Mouse (Mus musculus): ENCODE results near the gene Lrrfip1. TPM values are rescaled to one million over a fixed set of nuclear protein-coding genes. Genes with fewer than 3 reads are reported as not detected.

Gene Lrrfip1
- polyA plus RNA-seq, 1 experiment, result 97.2 TPM

DNA sequence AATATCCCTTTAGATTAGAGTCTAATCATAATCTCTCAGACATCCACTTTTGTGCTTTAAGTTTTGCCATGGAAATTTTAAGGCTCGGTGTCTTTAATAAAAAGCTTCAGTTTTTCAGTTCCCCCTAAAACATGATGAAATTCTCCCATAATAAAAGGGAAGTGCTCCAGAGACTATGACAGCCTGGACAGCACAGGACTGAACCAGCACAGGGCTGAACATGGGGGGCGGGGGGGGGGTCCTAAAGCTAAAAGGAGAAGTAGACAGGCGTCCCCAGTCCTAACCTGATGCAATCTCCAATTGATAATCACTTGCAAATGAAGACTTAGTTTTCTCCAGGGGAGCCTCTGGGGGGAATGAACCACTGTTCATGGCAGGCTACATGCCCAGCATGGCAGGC is 36.0 kb downstream of the Lrrfip1 start:
- TF ChIP-seq POLR2A (IDR thresholded peaks at IDR 0.05; ENCODE audit: insufficient read depth, low read length) (no peak), CTCF (IDR thresholded peaks at IDR 0.05; ENCODE audit: low read depth, low read length) (no peak), EP300 (IDR thresholded peaks at IDR 0.05; ENCODE audit: insufficient read depth, low read depth, low read length) (no peak)

GRCm38 (mm10) chr1:91035266-91035665 is 36.7 kb downstream of the Lrrfip1 start:
- Histone ChIP-seq H3K36me3 (ENCODE audit: control insufficient read depth, insufficient read depth, low read length, poor library complexity, severe bottlenecking) (no peaks in the 10 kb centered on the region), H3K4me1 (ENCODE audit: control insufficient read depth, insufficient read depth, low read length) (peaks cover 7% of the 10 kb centered on the region), H3K27ac (ENCODE audit: insufficient read depth, low read length) (no peak overlapping the region), H3K9ac (ENCODE audit: low read depth, poor library complexity, severe bottlenecking) (no peak overlapping the region), H3K4me3 (ENCODE audit: low read depth, low read length) (no peak overlapping the region), H3K27me3 (ENCODE audit: control insufficient read depth, insufficient read depth, low read length, poor library complexity, severe bottlenecking) (no peaks in the 10 kb centered on the region), H3K9me3 (replicated peaks; ENCODE audit: control insufficient read depth, insufficient read depth, low read length, poor library complexity, severe bottlenecking) (no peaks in the 10 kb centered on the region)
- TF ChIP-seq CTCF (IDR thresholded peaks at IDR 0.05; ENCODE audit: low read depth, low read length) (no peak), EP300 (IDR thresholded peaks at IDR 0.05; ENCODE audit: insufficient read depth, low read depth, low read length) (no peak), POLR2A (IDR thresholded peaks at IDR 0.05; ENCODE audit: insufficient read depth, low read length) (no peak)

More for the DNA sequence above, 36.0 kb downstream of the Lrrfip1 start:
- no peak overlapping the region for H3K4me3 ChIP-seq (ENCODE audit: low read depth, low read length)
- H3K36me3 ChIP-seq (ENCODE audit: control insufficient read depth, insufficient read depth, low read length, poor library complexity, severe bottlenecking), result no peaks in the 10 kb centered on the region
- H3K9me3 ChIP-seq (replicated peaks; ENCODE audit: control insufficient read depth, insufficient read depth, low read length, poor library complexity, severe bottlenecking), result no peaks in the 10 kb centered on the region
- no peak overlapping the region for H3K27ac ChIP-seq (ENCODE audit: insufficient read depth, low read length)
- no peak overlapping the region for H3K9ac ChIP-seq (ENCODE audit: low read depth, poor library complexity, severe bottlenecking)
- no peaks in the 10 kb centered on the region for H3K27me3 ChIP-seq (ENCODE audit: control insufficient read depth, insufficient read depth, low read length, poor library complexity, severe bottlenecking)
- peaks cover 5% of the 10 kb centered on the region for H3K4me1 ChIP-seq (ENCODE audit: control insufficient read depth, insufficient read depth, low read length)

DNA sequence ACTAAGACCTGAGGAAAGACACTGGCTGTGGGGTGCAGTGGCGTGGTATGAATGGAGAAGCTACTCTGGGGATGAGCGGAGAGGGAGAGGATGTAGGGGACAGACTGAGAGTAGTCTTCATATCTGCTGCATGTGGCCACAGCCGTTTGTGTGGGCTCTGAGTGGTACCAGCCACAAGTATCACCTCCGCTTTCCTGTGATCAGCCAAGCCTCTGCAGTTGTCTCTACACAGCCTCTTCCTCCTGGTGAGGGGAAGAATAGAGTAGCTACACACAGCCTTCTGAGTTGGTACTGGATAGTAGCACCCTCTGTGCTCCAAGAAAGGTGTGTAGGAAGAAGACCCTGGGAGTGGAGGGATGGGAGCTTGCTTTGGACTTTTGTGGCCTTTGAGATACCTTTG is 38.7 kb downstream of the Lrrfip1 start:
- no peak for TF ChIP-seq EP300 (IDR thresholded peaks at IDR 0.05; ENCODE audit: insufficient read depth, low read depth, low read length)
- no peak for TF ChIP-seq POLR2A (IDR thresholded peaks at IDR 0.05; ENCODE audit: insufficient read depth, low read length)
- no peak for TF ChIP-seq CTCF (IDR thresholded peaks at IDR 0.05; ENCODE audit: low read depth, low read length)
- Histone ChIP-seq H3K9ac (ENCODE audit: low read depth, poor library complexity, severe bottlenecking) (no peak overlapping the region), H3K4me1 (ENCODE audit: control insufficient read depth, insufficient read depth, low read length) (peaks cover 7% of the 10 kb centered on the region), H3K27me3 (ENCODE audit: control insufficient read depth, insufficient read depth, low read length, poor library complexity, severe bottlenecking) (no peaks in the 10 kb centered on the region), H3K9me3 (replicated peaks; ENCODE audit: control insufficient read depth, insufficient read depth, low read length, poor library complexity, severe bottlenecking) (no peaks in the 10 kb centered on the region), H3K27ac (ENCODE audit: insufficient read depth, low read length) (no peak overlapping the region), H3K36me3 (ENCODE audit: control insufficient read depth, insufficient read depth, low read length, poor library complexity, severe bottlenecking) (no peaks in the 10 kb centered on the region), H3K4me3 (ENCODE audit: low read depth, low read length) (no peak overlapping the region)

GRCm38 (mm10) chr1:91038010-91038409 is 39.5 kb downstream of the Lrrfip1 start:
- TF ChIP-seq POLR2A (IDR thresholded peaks at IDR 0.05; ENCODE audit: insufficient read depth, low read length) (no peak), CTCF (IDR thresholded peaks at IDR 0.05; ENCODE audit: low read depth, low read length) (peak; percentile 55), EP300 (IDR thresholded peaks at IDR 0.05; ENCODE audit: insufficient read depth, low read depth, low read length) (no peak)
- Histone ChIP-seq H3K36me3 (ENCODE audit: control insufficient read depth, insufficient read depth, low read length, poor library complexity, severe bottlenecking) (no peaks in the 10 kb centered on the region), H3K9ac (ENCODE audit: low read depth, poor library complexity, severe bottlenecking) (no peak overlapping the region), H3K4me3 (ENCODE audit: low read depth, low read length) (no peak overlapping the region), H3K4me1 (ENCODE audit: control insufficient read depth, insufficient read depth, low read length) (peaks cover 7% of the 10 kb centered on the region), H3K27me3 (ENCODE audit: control insufficient read depth, insufficient read depth, low read length, poor library complexity, severe bottlenecking) (no peaks in the 10 kb centered on the region), H3K9me3 (replicated peaks; ENCODE audit: control insufficient read depth, insufficient read depth, low read length, poor library complexity, severe bottlenecking) (no peaks in the 10 kb centered on the region), H3K27ac (ENCODE audit: insufficient read depth, low read length) (no peak overlapping the region)

- no peak overlapping the region for H3K4me3 ChIP-seq (ENCODE audit: low read depth, low read length)
- H3K4me1 ChIP-seq (ENCODE audit: control insufficient read depth, insufficient read depth, low read length), result peaks cover 8% of the 10 kb centered on the region
- no peak for TF ChIP-seq POLR2A (IDR thresholded peaks at IDR 0.05; ENCODE audit: insufficient read depth, low read length)
- TF ChIP-seq CTCF (IDR thresholded peaks at IDR 0.05; ENCODE audit: low read depth, low read length), result no peak
- peak; percentile 72; the same call in 1 of the 2 replicates for TF ChIP-seq EP300 (IDR thresholded peaks at IDR 0.05; ENCODE audit: insufficient read depth, low read depth, low read length)
- no peak overlapping the region for H3K9ac ChIP-seq (ENCODE audit: low read depth, poor library complexity, severe bottlenecking)
- H3K9me3 ChIP-seq (replicated peaks; ENCODE audit: control insufficient read depth, insufficient read depth, low read length, poor library complexity, severe bottlenecking), result no peaks in the 10 kb centered on the region
- no peaks in the 10 kb centered on the region for H3K27me3 ChIP-seq (ENCODE audit: control insufficient read depth, insufficient read depth, low read length, poor library complexity, severe bottlenecking)
- no peaks in the 10 kb centered on the region for H3K36me3 ChIP-seq (ENCODE audit: control insufficient read depth, insufficient read depth, low read length, poor library complexity, severe bottlenecking)
- H3K27ac ChIP-seq (ENCODE audit: insufficient read depth, low read length), result no peak overlapping the region
Measured at GRCm38 (mm10) chr1:91038531-91038930, 40.0 kb downstream of the Lrrfip1 start.

DNA sequence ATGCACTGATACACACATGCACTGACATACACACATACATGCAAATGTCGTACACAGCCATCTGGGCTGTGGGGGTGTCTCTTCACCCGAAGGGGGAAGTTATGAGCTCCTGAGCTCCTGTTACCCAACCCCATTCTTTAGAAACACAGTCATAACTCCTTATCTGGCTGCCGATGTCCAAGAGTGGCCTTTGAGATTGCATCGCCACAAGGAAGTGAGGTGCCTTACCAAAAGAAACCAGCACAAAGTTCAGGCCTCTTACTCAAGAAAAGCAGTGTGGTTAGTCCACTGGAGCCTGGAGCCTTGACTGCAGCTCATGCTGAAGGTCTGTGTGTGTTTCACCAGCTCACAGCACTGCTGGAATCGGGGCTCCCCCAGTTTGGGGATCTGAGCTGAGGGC is 43.1 kb downstream of the Lrrfip1 start:
- no peak for TF ChIP-seq EP300 (IDR thresholded peaks at IDR 0.05; ENCODE audit: insufficient read depth, low read depth, low read length)
- no peak overlapping the region for H3K27ac ChIP-seq (ENCODE audit: insufficient read depth, low read length)
- peaks cover 11% of the 10 kb centered on the region for H3K4me1 ChIP-seq (ENCODE audit: control insufficient read depth, insufficient read depth, low read length)
- H3K9me3 ChIP-seq (replicated peaks; ENCODE audit: control insufficient read depth, insufficient read depth, low read length, poor library complexity, severe bottlenecking), result no peaks in the 10 kb centered on the region
- no peak overlapping the region for H3K9ac ChIP-seq (ENCODE audit: low read depth, poor library complexity, severe bottlenecking)
- no peak overlapping the region for H3K4me3 ChIP-seq (ENCODE audit: low read depth, low read length)
- no peaks in the 10 kb centered on the region for H3K36me3 ChIP-seq (ENCODE audit: control insufficient read depth, insufficient read depth, low read length, poor library complexity, severe bottlenecking)
- no peaks in the 10 kb centered on the region for H3K27me3 ChIP-seq (ENCODE audit: control insufficient read depth, insufficient read depth, low read length, poor library complexity, severe bottlenecking)

All from ES-Bruce4 (cell line).